Mouse (Mus musculus): ENCODE results near the gene Lrrk2.

Gene Lrrk2

GRCm38 (mm10) chr15:91672645-91673568 lies at the start of gene Lrrk2:
Gene Lrrk2, plus strand, starts transcription at chr15:91673175.
- no peak for DNase-seq (ENCODE audit: low read depth, low spot score)

DNA sequence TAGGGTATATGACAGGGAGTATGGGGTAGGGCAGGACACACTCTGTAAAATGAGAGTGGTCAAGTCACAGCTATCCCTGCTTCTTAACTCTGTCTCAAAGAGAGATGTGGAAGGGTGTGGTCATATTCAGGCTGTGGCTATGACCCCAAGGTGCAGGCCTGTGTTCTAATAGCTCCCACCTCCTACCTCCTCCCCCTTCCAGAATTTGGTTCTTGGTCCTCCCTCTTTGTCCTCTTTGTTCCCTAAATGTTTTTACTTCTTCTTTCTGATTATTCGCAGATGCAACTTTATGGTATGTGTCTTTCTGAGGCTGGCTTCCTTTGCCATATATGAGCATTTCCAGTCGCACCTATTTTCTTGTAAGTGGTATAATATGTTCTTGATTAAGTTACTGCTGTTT lies 48.5 kb upstream of the Lrrk2 start:
- no peak for DNase-seq (ENCODE audit: low read depth, low spot score)

DNA sequence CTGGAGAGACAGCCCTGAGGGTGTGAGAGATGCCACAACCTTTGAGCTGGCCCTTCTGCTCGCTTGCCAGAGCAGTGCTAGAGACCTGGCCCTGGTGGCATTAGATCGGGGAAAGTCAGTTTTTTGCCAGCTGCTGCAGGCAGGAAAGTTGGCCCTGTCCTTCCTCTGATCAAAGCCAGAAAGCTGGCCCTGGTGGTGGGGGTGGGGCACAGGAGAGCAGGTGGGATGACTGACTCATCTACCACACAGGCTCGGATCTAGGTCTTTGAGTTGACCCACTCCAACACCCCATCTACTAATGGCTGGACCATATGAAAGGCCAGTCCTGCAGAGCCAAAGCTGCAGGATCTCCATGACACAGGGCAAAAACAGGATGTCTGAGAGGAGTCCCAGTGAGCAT lies 43.8 kb upstream of the Lrrk2 start:
- DNase-seq (ENCODE audit: low read depth, low spot score): no peak

DNA sequence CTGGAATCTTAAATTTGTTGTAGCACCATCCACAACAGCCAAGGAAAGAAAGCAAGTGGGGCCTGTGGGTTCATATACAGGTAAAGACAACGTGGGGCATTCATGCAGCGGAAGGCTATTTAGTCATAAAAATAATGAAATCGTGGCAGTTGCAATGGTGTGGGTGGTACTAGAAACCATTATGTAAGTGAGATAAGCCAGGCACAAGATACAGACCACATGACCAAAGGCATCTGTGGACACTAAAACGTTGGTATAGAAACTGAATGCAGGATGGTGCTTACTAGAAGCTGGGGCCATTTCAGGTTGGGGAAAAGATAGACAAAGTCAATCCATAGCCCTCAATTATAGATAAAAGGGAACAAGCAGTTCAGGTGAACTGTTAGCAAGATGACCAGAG lies 40.5 kb upstream of the Lrrk2 start:
- DNase-seq (ENCODE audit: low read depth, low spot score): no peak

DNA sequence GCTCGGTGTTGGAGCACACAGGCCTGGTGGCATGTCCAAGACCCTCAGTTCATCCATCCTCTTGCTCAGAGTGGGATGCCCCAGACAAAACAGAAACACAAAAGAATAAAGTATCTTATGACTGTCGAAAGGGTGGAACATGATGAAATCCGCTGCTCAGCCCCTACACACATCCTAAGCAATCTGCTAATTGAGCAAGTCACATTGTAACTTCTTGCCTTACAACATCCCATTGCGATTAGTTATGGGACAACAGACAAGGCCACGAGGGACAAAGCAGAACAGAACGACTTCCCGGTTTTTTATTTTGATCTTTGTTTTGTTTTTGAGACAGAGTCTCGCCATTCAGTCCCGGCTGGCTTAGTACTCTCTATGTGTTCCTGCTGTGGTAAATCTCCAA lies 39.9 kb upstream of the Lrrk2 start:
- no peak for DNase-seq (ENCODE audit: low read depth, low spot score)

DNA sequence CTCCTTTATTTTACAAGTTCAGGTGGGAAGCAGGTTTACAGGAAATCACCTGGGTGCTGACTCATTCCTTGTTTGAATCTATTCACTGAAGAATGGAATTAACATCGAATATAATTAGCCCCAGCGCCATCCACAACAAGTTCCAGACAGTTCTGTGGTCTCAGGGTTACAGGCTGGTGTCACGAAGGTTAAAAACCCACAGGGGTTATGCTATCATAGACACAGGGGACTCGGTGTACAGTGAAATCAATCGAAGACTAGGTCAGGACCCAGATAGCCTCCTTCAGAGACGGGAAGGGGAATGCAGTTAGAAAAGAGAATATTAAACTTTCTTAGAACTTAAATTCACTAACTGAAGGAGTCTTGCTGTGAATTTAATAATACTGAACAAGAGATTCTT lies 39.2 kb upstream of the Lrrk2 start:
- no peak for DNase-seq (ENCODE audit: low read depth, low spot score)

DNA sequence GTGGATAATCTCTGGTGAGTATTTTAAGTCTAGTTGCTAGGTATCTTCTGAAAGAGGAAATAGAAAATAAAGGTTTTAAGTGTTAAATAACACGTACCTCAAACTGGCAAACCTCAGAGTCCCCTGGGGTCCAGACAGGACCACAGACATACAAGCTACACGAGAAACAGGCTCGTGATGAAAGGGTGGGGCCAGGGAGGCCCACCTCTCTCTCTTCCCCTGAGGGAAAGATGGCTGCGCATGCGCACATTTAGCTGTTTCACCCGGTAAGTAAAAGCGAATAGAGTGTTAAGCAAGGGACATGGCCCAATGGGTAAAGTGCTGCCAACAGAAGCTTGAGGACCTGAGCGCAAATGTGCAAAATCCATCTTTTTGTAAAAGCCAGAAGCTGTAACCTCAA lies 38.7 kb upstream of the Lrrk2 start:
- DNase-seq (ENCODE audit: low read depth, low spot score): no peak

GRCm38 (mm10) chr15:91641631-91642030 lies 31.3 kb upstream of the Lrrk2 start:
- no peak for DNase-seq (ENCODE audit: low read depth, low spot score)

GRCm38 (mm10) chr15:91642682-91643306 lies 30.2 kb upstream of the Lrrk2 start:
- no peak for DNase-seq (ENCODE audit: low read depth, low spot score)

DNA sequence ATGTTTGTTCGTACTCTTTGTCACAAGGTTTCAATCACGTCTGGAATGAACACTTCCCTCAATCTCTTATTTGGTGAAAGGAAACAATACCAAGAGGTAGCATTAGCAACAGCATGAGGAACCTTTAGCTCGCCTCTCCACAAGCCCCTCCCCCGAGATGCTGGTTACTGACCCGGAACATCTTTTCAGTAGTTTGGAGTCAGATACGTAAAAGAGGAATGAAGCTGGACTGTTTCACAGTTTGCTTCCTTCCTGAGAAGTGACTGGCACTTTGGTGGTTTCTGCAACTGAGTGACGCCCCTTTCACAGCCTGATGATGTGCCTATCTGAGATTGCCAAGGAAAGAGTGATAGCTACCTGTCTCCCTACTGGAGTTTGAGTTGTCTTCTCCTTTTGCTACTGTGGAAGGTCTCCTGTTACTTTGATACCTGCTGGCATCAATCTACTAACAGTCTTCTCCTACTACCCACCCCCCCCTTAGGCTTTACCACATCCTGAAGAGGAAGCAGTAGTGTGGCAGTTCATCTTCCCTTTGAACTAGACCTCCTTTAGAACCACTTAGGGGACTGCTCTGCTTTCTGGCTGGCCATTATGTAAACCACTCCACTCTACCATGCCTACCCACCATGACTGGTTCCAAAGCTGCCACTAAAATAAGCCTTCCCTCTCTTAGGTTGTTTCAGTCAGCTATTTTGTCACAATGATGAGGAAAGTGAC lies 29.2 kb upstream of the Lrrk2 start:
- DNase-seq (ENCODE audit: low read depth, low spot score): no peak

- no peak for DNase-seq (ENCODE audit: low read depth, low spot score)
These were observed 22.7 kb upstream of the Lrrk2 start for GRCm38 (mm10) chr15:91650270-91650669.

GRCm38 (mm10) chr15:91651493-91651892 lies 21.5 kb upstream of the Lrrk2 start:
- DNase-seq (ENCODE audit: low read depth, low spot score): no peak

GRCm38 (mm10) chr15:91658227-91658626 lies 14.7 kb upstream of the Lrrk2 start:
- DNase-seq (ENCODE audit: low read depth, low spot score): no peak

- DNase-seq (ENCODE audit: low read depth, low spot score): no peak
These were observed 12.5 kb upstream of the Lrrk2 start for GRCm38 (mm10) chr15:91660277-91661078.

- DNase-seq (ENCODE audit: low read depth, low spot score): no peak
These were observed 12.0 kb upstream of the Lrrk2 start for GRCm38 (mm10) chr15:91661079-91661369.

- no peak for DNase-seq (ENCODE audit: low read depth, low spot score)
These were observed 8.3 kb upstream of the Lrrk2 start for GRCm38 (mm10) chr15:91664586-91665132.

GRCm38 (mm10) chr15:91665530-91665929 lies 7.4 kb upstream of the Lrrk2 start:
- no peak for DNase-seq (ENCODE audit: low read depth, low spot score)

DNA sequence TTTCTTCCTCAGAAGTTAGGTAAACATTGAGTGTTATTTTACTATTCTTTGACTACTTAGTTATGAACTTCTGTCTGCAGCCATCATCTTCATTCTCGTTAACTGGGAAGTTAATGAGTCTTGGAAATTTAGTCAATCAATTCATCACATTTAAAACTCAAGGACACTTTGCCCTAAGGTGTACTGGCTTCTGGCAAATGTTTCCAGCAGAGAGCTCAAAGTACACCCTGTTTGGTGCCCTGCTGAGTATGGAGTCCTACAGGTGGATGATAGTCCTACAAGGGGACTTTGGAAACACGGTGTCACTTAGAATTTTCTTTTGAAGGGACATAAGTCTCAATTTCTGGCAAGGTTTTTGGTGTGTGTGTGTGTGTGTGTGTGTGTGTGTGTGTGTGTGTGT lies 1.8 kb upstream of the Lrrk2 start:
- no peak for DNase-seq (ENCODE audit: low read depth, low spot score)

- DNase-seq (ENCODE audit: low read depth, low spot score): no peak
These were observed 988 bp upstream of the Lrrk2 start for GRCm38 (mm10) chr15:91671987-91672386.

GRCm38 (mm10) chr15:91673569-91673905 lies 562 bp downstream of the Lrrk2 start:
- no peak for DNase-seq (ENCODE audit: low read depth, low spot score)

DNA sequence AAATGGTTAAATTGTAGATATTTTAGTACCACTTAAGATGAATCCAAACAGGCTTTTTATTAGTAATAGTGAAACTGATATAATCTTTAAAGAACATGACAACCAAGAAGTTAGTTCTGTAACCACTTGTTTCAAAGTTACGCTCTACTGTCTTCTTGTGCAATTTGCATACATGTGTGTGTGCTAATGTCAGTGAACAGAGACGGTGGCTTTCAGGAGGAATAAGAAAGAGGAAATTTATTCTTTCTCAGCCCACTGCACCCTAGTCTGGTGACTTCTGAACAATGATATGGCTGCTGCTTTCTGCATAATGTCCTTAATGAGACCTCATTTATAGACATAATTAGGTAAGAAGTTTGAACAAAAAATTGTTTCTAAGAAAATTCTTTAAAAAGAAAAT lies 7.1 kb downstream of the Lrrk2 start:
- DNase-seq (ENCODE audit: low read depth, low spot score): no peak

All from telencephalon, adult 2 months (tissue).